Mouse (Mus musculus) kidney, adult 2 months (tissue): ENCODE results near the gene Myo6.

Experiments
- CTCF ChIP-seq: fragments of 200-500 bp; conservative IDR thresholded peaks from 2 replicates; pipeline ENCODE4 v1.5.1; 2011; ENCODE audit warnings: low read depth, mild to moderate bottlenecking, control low read depth, low read length, moderate library complexity, mixed read lengths; ENCODE audit not compliant: insufficient read depth, insufficient read length
- POLR2A ChIP-seq: fragments of 200-500 bp; IDR thresholded peaks from one replicate; pipeline ENCODE4 v1.6.1; 2011; ENCODE audit warnings: low read depth, low read length, control low read depth

DNA sequence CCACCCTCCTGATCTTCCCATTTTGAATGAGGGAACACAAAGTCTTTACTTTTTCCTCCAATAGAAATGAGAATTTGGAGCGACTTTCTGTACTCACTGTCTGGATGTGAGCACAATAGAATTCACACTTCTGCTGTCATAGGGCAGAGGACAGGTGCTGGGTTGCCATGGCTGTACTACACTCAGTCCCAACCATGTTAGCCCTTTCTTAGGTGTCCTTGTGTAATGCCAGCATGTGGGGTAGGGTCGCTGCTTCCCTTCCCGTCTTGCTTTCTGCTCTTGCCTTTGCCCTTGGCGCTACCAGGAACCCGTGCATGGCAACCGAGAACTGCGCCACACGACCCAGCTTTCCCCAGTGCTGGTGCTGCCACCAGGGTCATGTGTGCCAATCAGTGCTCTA is 21.9 kb downstream of the Myo6 start:
- TF ChIP-seq CTCF (no peak), POLR2A (no peak)
